Mouse (Mus musculus) ovary, adult 10 weeks (tissue): ENCODE measurements around the gene Nfya. TPM values are rescaled to one million over a fixed set of nuclear protein-coding genes. Genes with fewer than 3 reads are reported as not detected.

Experiments
- polyA plus RNA-seq: library from polyadenylated mRNA; stranded (reverse); fragments of 350-450 nt; fragmentation: Illumina TruSeq; extraction: RNeasy Lipid Tissue Mini Kit (QIAGEN cat#74804); gene quantifications from one replicate; pipeline ENCODE4 v1.2.3, GENCODE M21; 2014

Gene Nfya
- 41.9 TPM for polyA plus RNA-seq

DNA sequence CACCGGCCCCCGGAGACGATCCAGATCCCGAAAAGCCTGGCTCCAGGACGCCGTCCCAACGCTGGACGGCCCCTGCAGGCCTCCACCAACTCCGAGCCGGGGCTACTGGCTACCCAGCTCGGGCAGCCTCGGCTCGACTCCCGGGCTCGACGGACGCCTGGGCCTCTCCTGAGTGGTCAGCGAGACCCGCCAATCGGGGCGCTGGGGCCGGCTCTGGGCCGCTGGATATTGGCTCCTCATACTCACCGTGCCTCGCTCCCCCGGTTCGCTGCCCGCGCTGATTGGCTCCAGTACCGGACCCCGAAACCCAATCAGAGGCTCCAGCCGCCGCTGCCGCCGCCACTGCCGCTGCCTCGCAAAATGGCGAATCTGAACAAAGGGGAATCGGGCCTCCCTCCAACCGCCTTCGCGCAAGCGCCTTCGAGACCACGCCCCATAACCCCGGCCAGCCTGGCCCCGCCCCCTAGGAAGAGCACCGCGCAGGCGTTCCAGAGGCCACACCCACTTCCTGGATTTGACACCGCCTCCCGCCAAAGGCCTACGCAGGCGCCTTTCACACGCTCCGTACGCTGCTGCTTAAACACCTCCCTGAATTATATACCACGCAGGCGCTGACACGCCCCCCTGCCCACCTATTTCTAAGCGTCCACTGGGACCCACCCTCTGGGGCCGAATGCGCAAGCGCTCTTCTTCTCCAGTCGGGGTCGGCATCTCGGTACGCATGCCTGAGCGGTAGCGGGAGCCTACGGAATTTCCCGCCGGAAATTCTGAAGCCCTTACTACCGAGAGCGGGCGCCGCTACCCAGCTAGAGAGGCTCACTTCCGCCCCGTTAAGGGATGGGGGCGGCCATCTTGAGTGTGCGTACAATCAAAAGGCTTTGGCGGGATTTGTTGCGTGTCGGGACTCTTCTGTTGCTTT, at the start of gene Nfya, which contains the start of gene Oard1:
Nfya (minus strand) TSS at position 527 of the 919 bp plus-strand sequence.
Oard1 (plus strand) TSS at position 635 of the 919 bp plus-strand sequence.

DNA sequence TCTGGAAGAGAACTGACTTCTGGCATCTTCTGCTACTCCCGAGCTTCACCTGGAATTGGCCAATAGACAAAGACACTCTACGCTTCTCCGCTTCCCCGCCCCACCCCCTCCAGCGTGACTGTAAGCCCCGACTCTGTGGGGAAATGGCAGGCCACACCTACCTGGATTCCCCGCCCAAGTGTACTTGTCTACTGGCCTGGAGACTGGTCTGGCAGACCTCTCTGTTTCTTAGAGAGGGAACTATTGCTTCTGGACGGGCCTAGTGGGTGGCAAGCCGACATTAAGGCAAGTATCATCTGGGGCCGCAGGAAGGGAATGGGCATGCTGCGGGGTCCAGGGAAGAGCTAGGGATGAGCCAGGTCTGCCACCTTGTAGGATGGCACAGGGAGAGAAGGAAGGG, 45.0 kb upstream of the Nfya start, which contains the start of gene Unc5cl:
Unc5cl (plus strand) TSS at position 214 of the 400 bp plus-strand sequence.

DNA sequence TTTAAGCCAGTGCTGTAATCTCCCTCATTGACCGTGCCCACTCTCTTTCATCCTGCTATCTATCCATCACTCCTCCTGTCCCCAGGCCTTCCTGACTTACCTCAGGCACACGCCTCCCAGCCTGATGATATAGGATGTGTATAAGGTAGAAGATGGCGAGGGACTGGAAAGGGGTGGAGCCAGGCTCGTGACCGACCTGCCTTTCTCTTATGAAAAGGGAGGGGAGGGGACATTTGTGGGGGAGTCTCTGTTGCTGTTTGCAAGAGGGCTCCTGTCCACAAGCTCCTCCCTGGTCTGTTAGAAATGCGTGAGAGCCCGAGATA, 41.6 kb upstream of the Nfya start, which contains the start of gene Tspo2:
Tspo2 (minus strand) TSS at position 170 of the 323 bp plus-strand sequence.

DNA sequence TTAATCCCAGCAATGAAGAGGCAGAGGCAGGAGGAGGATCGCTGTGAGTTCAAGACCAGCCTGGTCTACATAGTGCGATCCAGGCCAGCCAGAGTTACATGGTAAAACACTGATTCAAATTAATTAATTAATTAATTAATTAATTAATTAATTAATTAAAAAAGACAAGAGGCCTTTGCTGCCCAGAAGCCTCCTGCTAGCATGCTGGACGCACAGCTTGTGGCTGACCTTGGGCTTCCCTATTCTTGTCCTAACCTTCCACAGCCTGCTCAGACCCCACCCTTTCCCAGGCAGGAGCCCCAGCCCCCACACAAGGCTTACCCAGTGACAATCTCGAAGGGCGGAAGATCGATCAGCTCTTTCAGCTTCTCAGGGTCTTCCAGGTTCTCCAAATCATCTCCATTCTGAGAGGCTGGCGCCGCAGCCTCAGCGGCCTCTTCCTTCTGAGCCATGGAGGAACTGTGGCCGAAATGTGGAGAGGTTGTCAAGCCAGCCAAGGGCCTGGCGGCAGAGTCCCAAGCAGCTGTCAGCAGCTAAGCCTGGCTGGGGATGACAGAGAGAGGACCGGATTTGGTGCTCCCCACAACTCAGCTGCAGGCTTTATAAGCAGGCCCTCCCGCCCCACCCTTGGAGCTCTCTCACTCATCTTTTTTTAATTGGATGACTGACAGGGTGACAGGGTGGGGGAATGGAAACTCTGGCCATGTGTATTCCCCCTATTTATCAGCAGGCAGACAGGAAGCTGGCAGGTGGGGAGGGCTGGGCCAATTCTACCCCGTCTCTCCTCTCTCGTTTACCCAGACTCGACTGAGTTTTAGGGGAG, 22.7 kb upstream of the Nfya start, which contains the start of gene Apobec2:
Apobec2 (minus strand) TSS at position 773 of the 823 bp plus-strand sequence.

DNA sequence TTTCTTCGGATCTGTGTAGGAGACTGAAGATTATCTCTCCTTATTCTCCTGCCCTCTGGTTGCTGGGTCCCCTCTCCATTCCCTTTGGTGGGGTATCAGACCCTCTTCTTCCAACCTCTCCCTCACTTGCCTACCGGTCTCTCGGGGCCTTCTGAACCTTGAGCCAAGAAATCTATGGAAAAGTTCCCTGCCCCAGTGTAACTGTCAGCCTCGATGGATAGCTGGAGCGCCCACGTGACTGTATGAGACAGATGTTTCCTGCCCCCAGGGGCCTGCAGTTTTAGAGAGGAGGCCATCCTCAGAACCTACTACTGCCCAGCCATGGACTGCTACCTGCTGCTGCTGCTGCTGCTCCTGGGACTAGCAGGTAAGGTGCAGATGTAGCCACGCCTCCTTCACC, 50.1 kb downstream of the Nfya start, which contains the start of gene Treml1:
Treml1 (plus strand) TSS at position 301 of the 400 bp plus-strand sequence.

DNA sequence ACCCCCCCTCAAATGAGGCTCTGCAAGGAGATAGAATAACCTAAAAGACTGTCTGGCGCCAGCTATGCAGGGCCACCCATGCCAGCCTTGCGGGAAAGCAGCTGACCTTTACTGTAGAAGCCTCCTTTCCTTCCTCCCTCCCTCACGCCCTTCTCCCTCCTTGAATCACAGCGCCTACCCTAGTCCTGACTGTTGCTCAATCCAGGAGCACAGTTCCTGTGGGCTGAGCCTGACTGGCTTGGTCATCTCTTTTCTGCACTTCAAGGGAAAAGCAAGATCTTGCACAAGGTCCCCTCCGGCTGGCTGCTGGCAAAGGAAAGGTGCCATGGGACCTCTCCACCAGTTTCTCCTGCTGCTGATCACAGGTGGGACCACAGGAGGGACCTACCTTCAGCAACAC, 63.5 kb downstream of the Nfya start, which contains the start of gene Trem2:
Trem2 (plus strand) TSS at position 171 of the 400 bp plus-strand sequence.

Other genes starting within 250 kb of the Nfya start
- gene A530064D06Rik, start 242.6 kb downstream of the Nfya start, polyA plus RNA-seq, result 0.97 TPM
- not detected for gene Trem1, start 177.1 kb downstream of the Nfya start, polyA plus RNA-seq
- gene Trem3, start 162.1 kb downstream of the Nfya start, polyA plus RNA-seq, result not detected
- gene Treml4, start 145.6 kb downstream of the Nfya start, polyA plus RNA-seq, result not detected
- gene Treml2, start 110.4 kb downstream of the Nfya start, polyA plus RNA-seq, result not detected
- gene B430306N03Rik, start 93.8 kb downstream of the Nfya start, polyA plus RNA-seq, result 0.86 TPM
- 0.26 TPM for gene Trem2, start 63.5 kb downstream of the Nfya start, polyA plus RNA-seq
- gene Treml1, start 50.0 kb downstream of the Nfya start, polyA plus RNA-seq, result not detected
- 40.5 TPM for gene Oard1, start 108 bp upstream of the Nfya start, polyA plus RNA-seq
- not detected for gene Apobec2, start 23.0 kb upstream of the Nfya start, polyA plus RNA-seq
- not detected for gene Tspo2, start 41.6 kb upstream of the Nfya start, polyA plus RNA-seq
- 0.26 TPM for gene Unc5cl, start 45.0 kb upstream of the Nfya start, polyA plus RNA-seq